Mouse (Mus musculus): ENCODE data around the gene Fyb2. TPM values are rescaled to one million over a fixed set of nuclear protein-coding genes. Genes with fewer than 3 reads are reported as not detected.
A peak's percentile ranks its signal among the peaks of the same experiment; 100 is the strongest.

Gene Fyb2
- total RNA-seq, 2 experiments from 2014 or later: 0.50 to 0.74 TPM

DNA sequence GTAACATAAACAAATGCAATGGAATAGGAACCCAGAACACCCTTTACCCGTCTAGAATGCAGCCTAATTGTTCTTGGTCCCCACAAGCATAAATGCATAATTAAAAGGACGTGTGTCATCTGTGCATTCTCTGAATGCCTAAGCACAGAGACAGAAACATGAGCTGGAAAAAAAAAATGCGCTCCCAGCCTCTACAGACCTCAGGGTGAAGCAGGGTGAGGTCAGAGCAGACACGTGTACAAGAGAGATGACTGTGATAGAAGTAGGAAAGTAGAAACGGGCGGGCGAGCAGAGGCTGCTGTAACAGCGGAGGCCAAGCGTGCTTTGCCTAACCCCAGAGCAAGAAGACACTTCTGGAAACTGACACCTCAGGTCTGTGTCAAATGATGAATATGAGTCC lies 22.8 kb downstream of the Fyb2 start:
- DNase-seq: no peak
- intact Hi-C loops (cut with DNase I): no loop called here

DNA sequence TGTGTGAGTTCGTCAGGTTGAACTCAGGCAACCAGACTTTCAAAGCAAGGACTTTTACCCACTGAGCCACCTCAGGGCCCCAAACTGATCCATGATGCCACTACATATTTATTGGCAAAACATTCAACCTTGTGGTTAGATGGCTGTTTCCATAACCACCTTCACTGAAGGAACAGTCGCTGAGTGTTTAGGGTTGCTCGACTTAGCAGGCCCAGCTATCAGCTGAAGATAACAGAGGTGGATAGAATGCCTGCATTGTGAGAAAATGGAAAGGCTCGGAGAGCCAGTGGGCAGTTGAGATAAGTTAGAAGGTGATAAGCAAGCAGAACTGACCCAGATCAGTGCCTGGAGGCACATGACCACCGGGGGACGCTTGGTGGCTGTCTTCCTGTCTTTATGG lies 26.3 kb downstream of the Fyb2 start:
- no peak for DNase-seq
- intact Hi-C loops (cut with DNase I): no loop called here

DNA sequence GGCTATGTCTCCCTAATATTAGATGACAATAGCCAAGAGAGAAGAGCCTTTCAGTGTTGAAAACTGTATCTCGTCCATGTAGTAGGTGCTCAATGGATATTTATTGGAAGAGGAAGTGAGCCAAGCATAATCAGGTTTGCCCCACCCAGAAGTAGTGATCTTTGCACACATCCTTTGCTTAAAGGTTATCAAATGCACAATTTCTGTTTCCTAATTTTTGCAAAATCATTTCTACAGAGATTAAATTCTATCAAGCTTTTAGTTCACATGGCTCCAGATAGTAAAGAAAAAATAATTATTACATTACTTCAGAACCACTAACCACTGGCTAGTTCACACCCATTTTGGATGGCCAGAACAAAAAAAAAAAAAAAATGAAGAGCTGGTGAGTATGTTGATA lies 28.6 kb downstream of the Fyb2 start:
- intact Hi-C loops (cut with DNase I): no loop called here

DNA sequence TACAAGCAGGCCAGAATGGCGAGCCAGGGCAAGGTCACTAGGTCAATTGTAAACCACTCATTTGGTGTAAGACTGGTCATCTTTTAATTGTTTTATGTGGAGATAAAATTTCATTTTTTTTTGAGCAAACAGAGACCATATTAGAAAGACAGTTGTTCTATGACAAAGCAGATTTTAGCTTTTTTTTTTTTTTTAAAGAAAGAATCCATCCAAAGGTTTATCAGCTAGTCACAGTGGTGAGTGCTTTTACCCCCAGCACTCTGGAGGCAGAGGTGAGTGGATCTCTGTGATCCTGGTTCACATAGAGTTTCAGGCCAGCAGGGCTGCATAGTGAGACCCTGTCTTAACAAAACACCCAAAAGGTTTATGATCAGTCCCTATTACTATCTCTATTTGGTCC lies 31.2 kb downstream of the Fyb2 start:
- DNase-seq: no peak
- intact Hi-C loops (cut with DNase I): no loop called here

More for the DNA sequence above, 28.6 kb downstream of the Fyb2 start:
- DNase-seq: no peak

DNA sequence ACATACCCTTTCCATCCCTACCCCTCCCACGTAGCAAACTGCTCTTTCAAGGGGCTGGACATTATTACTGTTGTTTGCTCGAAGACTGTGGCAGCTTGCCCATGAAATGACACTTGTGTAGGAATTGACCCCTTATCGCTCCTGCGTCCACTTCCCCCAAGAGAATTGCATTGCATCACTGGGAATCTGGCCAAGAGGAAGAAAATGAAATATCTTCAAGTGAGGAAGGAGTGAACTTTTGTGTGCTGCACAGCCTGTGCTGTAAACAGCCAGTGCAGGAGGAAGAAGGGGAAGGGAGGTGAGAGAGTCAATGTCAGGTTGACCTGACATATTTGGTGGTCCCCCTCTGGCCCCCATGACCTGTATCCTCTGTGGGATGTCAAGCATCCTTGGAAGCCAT lies 35.6 kb downstream of the Fyb2 start:
- no peak for DNase-seq

DNA sequence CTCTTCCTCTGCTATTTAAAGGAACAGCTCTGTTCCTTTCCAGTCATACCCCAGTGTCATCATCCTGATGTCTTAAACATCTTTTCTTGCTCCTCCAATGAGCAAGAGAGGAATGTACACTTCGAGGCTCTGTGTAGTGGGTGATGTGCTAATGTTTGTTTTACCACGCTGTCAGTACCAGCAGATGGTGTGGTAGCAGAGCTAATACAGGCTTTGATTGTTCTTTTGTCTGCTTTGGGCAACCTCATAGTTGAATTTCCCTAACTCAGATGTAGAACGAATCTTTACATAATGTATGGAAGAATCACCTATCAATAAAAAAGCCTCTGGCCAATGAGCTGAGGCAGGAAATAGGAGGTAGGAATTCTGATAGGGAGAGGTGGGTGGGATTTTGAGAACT lies 36.0 kb downstream of the Fyb2 start:
- intact Hi-C loops (cut with DNase I): no loop called here

More for the DNA sequence above, 35.6 kb downstream of the Fyb2 start:
- intact Hi-C loops (cut with DNase I): no loop called here

DNA sequence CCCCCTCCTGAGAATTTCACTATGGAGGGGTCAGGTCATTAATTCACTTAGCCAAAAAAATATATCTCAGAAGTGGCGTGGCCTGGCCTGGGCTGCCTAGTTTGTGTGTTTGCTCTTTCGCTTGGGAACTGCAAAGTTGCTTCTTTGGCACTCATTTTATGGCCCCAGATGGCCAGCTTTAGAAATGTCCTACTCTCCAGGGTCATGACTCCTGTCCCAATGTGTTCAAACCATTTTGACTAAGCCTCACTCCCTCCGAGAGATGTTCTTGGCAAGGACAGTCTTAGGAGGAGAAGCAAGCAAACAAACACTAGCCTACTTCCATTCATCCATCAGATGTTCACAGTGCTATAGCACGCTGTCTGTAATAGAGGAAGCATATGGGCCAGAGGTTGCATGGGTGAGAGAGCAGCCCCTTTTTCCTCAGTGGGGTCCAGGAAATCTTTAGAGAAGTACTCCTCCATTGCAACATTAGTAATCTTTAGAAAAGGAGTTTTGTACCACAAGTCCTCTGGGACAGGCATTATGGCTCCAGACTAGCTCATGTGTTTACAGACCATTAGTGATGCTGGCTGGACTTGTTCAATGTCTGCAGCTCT lies 38.1 kb downstream of the Fyb2 start:
- DNase-seq: no peak
- intact Hi-C loops (cut with DNase I): no loop called here

More for the DNA sequence above, 36.0 kb downstream of the Fyb2 start:
- no peak for DNase-seq

DNA sequence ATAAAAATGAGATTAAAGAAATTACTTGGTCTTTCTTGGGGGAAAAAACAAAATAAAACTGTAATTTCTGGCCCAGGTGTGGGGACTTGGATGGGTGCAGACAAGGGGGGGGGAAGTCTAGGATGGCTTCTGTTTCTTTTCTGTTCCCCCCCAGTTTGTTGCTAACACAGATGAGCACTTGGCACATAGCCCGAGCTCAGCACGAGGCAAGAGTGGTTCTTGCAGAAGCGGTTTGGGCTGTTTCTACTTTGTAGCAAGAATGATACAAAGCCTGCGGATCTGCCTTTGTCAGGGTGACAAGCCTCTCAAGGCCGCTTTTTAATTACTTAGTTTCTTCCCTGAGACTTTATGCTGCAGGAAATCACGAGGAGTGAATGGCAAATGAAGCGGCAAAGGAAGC lies 43.4 kb downstream of the Fyb2 start:
- intact Hi-C loops (cut with DNase I): no loop called here
- peak; percentile 67 for DNase-seq

DNA sequence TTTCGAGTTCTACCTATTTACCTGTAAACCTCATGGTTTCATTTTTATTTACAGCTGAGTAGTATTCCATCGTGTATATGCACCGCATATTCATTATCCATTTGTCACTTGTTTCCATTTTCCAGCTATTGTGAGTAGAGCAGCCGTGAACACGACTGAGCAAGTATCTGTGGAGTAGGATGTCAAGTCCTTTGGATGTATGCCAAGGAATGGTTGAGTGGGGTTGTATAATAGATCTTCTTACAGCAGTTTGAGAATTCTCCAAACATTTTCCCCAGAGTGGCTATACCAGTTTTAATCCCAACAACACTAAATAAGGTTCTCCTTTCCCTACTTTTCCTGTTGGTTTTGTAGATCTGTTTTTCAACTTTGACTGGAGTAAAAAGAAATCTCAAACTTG lies 48.2 kb downstream of the Fyb2 start:
- intact Hi-C loops (cut with DNase I): no loop called here
- DNase-seq: no peak

DNA sequence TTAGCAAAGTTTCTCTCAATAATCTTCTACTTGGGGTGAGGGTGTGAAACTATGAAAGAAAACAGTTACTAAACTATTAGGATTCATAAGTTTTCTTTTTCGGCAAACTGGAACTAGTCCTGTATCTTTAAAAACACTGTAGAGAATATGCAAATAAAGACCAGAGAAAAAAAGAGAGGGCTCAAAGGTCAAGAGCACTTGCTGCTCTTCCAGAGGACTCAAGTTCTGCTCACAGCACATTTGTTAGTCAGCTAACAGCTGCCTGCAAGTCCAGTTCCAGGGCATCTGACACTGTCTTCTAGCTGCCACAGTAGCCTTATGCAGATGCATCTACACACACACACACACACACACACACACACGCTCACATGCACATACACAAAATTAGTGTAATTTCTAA lies 59.4 kb downstream of the Fyb2 start:
- intact Hi-C loops (cut with DNase I): no loop called here
- DNase-seq: no peak

DNA sequence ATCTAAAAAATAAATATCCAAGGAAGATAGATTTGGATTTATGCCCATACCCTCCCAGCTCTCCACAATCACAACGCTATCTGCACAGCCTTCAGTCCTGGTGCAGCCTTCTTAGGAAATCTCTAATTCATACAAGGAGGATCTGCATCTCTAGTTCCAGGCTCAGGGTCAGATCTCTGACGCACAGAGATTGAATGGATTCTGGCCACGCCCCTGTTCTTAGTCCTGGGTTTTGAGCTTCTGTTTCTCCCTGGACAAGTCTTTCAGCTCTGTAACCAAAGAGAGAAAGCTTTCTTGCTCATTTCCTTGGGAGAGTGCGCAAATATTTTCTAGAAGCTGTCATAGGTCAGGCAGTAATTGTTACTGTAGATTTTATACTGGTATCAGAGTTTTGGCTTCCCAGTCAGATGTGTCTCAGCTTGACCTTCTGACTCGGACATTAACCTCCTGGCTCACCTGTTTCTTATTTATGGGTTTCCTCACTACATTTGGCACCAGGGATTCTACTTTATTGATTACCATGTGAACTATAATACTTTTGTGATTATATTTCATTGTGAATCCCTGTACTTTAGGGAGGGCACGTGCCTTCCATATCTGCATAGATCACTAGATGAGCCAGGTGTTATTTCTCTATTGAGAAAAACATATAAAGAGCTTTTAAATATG lies 62.0 kb downstream of the Fyb2 start:
- intact Hi-C loops (cut with DNase I): no loop called here

DNA sequence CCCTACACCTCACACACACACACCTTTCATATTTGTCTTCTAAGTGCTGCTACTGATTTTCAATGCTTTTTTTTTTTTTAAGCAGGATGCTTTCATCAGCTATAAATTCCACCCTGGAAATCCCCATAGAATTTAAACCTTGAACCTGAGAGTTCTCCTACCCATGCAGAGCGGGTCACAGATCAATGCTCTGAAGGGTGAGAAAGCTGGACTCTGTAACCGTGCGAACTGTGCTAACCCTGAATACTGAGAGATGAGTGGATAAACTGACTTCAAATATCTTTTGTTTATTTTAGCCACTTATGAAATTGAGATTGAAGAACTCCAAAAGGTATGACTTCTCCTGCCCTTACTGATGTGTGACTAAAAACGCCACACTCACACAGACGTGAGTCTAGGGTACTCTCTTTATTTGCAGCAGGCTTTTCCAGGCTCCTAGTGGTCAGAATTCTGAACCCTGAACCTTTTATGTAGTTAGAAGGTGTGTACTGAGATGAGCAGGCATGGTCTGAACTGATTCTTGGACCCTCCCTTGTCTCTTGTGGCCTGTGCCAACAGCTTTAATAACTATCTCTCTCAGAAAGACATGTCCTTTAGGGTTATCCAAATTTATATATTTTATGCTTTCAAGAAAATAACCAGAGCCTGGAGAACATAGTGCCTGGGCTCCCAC lies 72.8 kb downstream of the Fyb2 start:
- intact Hi-C loops (cut with DNase I): no loop called here
- DNase-seq: no peak

More for the DNA sequence above, 62.0 kb downstream of the Fyb2 start:
- no peak for DNase-seq

DNA sequence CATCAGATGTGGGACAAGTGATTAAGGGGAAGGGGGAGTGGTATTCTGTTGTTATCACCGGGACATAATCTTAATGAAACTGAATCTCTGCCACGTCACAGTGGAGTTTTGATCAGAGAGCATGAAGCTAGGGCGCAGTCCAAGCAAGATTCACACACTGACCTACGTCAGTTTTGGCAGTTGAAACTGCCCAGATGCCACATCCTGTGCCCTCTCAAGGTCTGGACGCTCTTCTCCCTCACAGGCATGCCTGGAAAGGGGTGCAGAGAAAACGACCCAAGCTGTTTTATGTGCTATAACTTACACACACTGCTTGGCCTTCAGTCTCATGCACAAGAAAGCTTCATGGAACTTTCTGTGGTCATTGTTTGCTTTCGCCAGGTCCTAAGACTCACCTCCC lies 74.4 kb downstream of the Fyb2 start:
- intact Hi-C loops (cut with DNase I): no loop called here
- no peak for DNase-seq

DNA sequence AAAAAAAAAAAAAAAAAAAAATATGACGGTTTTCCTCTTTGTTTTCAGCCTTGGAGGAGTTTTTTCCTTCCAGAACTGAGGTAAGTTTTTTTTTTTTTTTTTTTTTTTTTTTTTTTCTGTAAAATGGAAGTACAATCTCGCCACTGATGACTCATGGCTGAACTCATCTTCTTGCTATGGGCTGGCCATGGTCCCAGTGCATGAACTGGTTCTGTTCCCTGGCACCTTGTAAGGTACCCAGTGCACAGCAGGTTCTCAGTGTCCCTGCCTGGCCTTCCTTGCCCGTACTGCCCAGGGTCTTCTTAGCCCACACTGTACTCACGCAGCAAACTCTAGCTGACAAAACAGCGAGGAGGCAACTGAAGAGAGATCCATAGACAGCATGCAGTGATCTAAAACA lies 74.8 kb downstream of the Fyb2 start:
- DNase-seq: no peak
- intact Hi-C loops (cut with DNase I): no loop called here

DNA sequence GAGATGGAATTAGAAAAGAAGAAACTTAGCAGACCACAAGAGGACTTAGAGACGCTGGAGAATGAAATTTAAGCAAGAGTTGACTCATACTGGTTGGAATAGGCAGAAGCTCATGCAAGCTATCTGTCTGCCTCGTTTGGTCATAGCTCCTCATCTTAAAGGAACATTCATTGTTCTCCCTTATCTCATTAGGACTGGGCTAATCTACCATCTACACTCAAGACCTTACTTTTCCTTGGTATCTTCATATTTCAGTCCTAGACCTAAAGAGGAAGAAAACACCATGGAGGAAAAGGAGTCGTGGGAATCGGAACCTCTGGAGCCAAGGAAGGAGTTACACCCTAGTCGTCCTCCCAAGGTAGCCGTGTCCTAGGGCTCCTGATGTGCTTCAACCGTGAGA lies 75.5 kb downstream of the Fyb2 start:
- no peak for DNase-seq
- intact Hi-C loops (cut with DNase I): no loop called here

DNA sequence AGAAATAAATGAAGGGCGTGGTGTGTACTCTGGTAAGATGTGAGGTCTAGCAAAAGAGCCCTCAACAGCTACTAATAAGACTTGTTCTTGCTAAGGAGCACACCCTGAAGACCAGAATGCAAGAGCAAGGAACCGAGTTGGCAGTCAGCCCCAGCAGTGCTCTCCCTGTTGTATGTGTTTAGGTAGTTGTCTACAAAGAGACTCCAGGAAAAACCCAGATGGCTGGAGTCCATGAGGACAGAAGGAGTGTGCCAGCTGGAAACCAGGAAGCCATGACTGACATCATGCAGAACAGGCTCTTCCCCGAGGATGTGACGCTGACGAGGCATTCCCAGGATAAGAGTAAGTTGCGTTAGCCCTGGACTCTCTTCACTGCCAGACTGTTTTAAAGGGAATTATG lies 76.8 kb downstream of the Fyb2 start:
- intact Hi-C loops (cut with DNase I): no loop called here
- DNase-seq: peak; percentile 27

DNA sequence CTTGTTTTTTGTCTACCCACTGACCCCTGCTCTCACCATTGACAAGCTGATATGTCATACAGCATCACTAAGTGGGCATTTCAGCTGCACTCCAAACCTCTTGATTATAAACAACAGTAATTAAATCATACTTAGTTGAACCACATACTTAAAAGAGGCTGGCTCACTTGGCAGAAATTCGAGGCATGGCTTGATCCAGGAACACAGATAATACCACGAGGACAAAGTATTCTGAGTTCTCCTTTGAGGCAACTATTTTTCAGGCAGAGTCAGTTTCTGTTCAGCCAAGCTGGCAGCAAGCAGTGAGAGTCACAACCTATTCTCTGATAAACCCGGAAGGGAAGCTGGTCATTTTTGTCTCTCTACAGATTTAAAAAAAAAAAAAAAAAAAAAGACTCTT lies 77.4 kb downstream of the Fyb2 start:
- intact Hi-C loops (cut with DNase I): no loop called here
- no peak for DNase-seq

DNA sequence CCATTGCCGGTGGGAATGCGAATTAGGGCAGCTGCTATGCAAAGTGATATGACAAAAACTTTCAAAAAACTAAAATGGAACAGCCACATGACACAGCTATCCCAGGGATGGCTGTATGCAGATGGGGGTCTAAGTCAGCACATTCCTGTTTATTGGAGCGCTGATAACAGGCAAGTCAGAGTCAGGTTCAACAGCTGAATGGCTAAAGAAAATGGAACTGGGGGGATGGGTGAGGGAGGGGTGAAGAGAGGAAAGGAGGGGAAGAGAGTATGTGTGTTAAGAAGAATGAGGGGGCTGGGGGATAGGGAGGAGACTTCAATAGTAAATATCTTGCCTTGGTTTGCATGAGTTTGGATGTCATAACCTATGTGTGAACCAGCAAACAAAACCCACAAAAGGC lies 79.0 kb downstream of the Fyb2 start:
- intact Hi-C loops (cut with DNase I): no loop called here

DNA sequence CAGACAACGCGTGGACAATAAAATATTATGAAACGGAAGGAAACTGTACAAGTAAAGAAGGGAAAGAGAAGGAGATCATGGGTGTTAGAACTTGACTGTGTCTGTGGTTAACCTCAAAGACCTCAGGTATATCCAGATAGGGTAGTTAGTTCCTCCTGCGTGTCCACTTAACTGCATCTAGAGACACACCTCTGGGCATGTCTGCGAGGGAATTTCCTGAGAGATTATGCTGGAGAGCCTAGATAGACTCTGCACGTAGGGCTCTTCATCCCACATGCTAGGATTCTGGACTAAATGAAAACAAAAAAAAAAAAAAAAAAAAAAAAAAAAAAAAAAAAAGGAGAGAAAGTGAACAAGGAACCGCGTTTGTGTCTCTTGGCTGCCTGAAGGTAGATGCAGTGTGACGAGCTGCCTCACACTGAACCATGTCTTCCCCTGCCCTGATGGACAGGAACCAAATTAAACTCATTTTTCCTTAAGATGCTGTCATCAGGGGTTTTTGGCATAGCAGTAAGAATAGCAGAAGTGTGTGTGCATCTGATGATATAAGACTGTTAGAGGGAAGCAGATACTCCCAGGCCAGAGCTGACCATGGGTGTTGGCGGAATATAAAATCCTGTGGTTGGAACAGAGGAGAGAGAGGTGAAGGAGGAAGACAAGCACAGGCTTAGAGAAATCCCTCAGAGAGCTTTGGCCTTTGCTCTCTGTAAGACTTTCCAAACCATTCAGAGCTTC lies 80.1 kb downstream of the Fyb2 start:
- DNase-seq: no peak
- intact Hi-C loops (cut with DNase I): no loop called here

More for the DNA sequence above, 79.0 kb downstream of the Fyb2 start:
- no peak for DNase-seq

DNA sequence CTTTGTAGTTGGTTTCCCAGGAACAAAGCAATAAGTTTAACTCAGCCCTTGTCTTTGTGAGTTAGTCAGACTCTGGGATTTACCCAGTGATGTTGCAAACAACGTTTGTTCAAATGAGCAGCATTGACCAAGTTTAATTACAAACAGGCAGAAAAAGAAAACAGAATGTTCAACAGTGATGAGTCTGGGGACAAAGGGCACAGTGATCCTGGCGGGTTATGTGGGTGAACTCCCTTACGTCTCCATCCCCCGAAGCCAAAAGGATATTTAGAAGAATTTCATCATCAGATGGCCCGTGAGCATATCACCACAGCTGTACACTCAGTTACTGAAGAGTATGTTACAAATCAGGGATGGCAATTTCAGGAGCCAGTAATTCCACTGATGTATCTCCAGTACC lies 86.4 kb downstream of the Fyb2 start:
- intact Hi-C loops (cut with DNase I): no loop called here
- DNase-seq: no peak

DNA sequence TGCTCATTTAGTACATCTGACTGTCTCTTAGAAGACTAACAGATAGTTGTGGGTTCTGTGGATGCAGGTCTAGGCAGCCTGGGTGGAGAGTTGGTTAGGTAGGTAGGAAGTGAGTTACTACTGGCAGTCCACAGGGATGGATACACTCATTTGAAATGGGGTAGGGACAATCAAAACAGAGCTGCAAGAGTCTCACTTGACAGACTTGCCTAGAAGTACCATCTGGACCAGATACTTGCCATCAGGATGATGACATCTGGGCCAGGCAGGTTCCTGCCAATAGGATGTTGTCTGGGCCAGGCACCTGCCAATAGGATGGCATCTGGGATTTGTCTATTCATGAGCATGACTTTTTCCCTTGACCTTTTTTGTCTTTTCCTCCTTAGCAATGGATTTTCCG lies 88.5 kb downstream of the Fyb2 start:
- no peak for DNase-seq
- intact Hi-C loops (cut with DNase I): no loop called here

DNA sequence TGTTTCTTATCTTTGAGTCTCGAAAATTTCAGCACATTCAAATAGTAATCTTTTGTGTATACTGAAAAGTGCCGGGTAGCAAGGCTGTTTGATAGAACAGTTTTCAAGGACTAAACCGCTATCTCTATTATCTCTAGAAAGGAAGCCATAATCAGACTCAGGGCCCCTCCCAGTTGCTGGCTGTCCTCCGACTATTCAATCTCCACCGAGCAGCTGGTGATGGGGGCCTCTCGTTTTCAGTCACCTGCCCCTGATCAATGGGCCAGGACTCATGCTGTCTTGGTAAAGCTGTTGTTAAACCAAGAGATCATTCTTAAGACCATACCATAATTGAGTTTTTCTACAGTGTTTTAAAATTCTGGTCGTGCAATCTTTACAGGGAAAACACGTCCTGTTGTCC lies 90.9 kb downstream of the Fyb2 start:
- DNase-seq: no peak
- intact Hi-C loops (cut with DNase I): no loop called here

All from left cerebral cortex, postnatal 4 days (tissue).